Mouse (Mus musculus) left cerebral cortex, postnatal 25 days (tissue): Measurements from ENCODE around the gene Cep295. TPM values are rescaled to one million over a fixed set of nuclear protein-coding genes. Genes with fewer than 3 reads are reported as not detected.
"Not testable (repeated sequence)": the region's sequence is repeated elsewhere in the genome, so short reads cannot be mapped to it uniquely, and the experiment has no call there.

Experiments
- DNase-seq, 2 experiments: peaks; one replicate each; pipeline ENCODE4 v3.0.0; 2022; ENCODE audit warnings: low spot score in 2 of 2, mixed read lengths in 1 of 2
- intact Hi-C: fragments of 180-260 bp; cut with DNase I; formaldehyde crosslinking; loops from one replicate; pipeline ENCODE4 v1.15.1; 2025
- total RNA-seq, 2 experiments: library from RNA; stranded (reverse); gene quantifications; 2 replicates each; pipeline ENCODE4 v1.2.3; 2021

The Cep295 gene
- total RNA-seq, result 10 to 100 TPM; 19.1 to 21.6 TPM

DNA sequence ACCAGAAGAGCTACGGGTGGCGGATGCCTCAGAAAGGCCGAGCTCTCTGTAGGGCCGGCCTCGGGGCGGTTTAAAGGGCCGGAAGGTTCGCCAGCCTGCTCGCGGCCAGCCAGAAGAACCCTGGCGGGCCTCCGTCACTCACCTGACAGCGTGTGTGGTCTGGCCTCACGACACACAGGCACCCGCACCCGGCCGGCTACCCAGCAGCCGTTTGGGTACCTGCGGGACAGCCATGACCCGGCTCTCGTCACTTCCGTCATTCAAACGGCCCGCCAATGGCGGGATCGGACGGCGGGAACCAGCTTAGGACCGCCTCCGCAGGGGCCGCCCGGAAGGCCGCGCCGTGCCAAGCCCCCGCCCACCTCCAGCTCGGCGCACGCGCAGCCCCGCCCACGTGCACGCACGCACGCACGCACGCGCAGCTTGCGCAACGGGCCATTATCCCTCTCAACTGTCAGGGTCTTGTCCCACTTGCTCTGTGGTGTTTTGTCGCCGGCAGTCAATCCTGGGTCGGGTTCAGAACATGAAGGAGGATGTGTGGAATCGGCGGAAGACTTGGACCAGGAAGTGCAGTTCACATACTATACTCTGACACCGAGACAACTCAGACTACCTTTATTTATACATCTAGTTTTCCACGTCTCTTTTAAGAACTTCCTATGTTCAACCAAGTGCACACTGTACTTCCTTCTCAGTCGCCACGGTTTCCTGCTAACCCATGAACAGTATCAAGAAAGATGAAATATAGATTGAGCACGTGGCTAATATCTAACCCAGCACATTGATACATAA, at the start of gene Cep295:
Gene Cep295 (minus strand): TSS at position 305 of the 792 bp plus-strand sequence.
- intact Hi-C loops, result loop anchor here (10.0 kb wide), 1 partner anchor 573 kb away; the partner anchor contains the start of genes Ankrd49 and Mre11a
- peak; percentile 96 to 97 for DNase-seq

DNA sequence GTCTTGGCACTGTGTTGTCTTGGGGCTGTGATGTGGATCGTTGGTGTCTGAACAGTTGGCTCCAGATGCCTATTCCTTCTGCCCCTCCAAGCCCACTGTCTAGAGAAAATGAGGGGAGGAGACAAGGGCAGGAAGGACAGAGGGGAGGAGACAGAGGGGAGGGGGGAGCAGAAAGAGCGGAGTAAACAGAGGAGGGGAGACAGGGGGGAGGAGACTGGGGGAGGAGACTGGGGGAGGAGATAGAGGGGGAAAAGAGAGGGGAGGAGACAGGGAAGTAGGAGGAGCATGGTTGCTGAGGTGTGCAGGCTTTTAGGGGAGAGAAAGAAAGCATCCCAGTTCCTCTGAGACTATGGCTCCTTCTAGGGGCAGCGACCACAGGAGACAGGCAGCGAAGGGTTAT, 40.0 kb upstream of the Cep295 start:
- DNase-seq, result no peak
- intact Hi-C loops, result no loop called here

DNA sequence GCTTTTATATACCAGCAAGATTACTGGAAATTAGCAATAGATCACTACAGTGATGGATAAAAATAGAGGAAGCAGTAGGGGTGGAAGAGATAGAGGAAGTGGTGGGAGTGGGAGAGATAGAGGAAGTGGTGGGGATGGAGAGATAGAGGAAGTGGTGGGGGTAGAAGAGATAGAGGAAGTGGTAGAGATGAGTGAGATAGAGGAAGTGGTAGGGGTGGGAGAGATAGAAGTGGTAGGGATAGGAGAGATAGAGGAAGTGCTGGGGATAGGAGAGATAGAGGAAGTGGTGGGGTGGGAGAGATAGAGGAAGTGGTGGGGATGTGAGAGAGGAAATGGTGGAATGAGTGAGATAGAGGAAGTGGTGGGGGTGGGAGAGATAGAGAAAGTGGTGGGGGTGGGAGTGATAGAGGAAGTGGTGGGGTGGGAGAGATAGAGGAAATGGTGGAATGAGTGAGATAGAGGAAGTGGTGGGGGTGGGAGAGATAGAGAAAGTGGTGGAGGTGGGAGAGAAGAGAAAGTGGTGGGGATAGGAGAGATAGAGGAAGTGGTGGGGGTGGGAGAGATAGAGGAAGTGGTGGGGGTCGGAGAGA, 37.9 kb upstream of the Cep295 start:
- intact Hi-C loops, result no loop called here
- no peak for DNase-seq

DNA sequence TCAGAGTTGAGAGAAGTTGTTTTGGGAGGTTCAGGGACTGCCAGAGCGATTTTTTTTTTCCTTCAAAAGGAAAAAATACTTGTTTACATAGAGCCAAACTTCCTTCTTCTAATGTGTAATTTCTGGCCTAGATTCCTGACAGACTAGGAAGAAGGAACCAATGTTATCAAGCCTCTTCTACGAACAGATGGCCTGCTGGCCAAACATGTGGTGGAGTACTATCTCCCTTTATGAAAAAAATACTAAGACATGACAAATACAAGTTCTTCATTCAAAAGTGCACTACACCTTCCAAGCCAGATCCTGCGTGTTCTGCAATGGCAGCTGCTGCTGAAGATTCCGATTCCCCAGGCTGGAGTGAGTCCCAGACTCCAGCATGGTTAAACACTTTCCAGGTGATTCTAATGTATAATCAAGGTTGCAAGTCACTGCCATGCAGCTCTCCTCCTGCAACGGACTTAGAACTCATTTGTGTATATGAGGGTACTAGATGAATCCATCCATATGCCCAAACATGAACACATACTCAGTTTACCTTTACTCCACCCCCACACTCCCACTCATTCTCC, 29.6 kb upstream of the Cep295 start:
- intact Hi-C loops, result no loop called here

DNA sequence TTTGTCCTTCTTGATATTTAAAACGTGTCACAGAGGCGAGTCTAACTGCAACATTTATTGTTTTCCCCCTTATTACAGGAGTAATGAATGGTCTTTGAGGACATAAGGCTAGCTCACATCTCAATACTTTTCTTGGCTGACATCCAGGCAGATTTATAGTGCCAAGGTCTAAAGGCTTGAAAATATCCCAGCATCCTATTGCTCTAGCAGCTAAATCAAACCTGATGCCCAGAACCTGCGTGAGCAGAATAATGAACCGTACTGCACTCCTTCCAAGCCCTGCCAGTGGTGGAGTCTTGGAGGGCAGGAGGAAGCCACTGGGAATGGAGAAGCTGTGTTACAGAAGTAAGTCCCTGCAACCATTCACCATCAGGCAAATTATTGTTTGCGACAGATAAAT, 26.7 kb upstream of the Cep295 start:
- intact Hi-C loops, result no loop called here
- no peak for DNase-seq

More for the DNA sequence above, 29.6 kb upstream of the Cep295 start:
- DNase-seq, result peak; percentile 2 to 18

DNA sequence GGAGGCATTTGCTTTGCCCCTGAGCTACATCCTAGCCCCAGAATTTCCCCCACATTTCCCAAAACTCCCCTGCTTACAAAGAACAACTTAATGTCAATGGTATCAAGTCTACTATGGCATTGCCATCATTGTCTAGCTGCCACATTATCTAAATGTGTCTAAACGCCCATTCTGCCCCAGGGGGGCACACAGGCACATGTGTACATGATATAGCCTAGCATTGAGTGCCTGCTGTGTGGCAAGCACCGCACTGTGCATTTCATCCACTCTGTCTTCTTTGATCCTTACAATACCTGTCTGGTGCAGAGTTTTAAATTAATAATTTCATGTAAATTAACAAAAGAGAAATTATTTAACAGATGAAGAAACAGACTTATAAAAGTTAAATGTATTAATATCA, 8.7 kb upstream of the Cep295 start:
- intact Hi-C loops, result loop anchor here (1.0 kb wide), 1 partner anchor 315 kb away; no protein-coding TSS in a partner anchor

DNA sequence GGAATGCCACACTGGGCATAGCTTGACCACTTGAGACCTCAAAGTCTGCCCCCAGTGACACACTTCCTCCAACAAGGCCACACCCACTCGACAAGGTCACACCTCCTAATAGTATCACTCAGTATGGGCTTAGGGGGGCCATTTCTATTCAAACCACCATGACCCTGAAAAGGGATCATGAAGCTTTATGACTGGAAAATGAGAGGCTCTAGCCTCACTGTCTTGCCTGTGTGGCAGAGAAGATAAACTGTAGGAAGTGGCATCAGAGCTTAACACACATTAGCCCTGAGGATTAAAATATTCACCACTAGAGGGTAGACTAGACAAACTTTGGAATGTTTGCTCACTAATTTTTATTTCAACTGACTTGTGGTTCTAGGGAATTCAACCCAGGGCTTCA, 8.3 kb upstream of the Cep295 start:
- peak in 1 of 2 experiments; percentile 41 for DNase-seq
- intact Hi-C loops, result loop anchor here (1.0 kb wide), 1 partner anchor 315 kb away; no protein-coding TSS in a partner anchor

More for the DNA sequence above, 8.7 kb upstream of the Cep295 start:
- no peak for DNase-seq

DNA sequence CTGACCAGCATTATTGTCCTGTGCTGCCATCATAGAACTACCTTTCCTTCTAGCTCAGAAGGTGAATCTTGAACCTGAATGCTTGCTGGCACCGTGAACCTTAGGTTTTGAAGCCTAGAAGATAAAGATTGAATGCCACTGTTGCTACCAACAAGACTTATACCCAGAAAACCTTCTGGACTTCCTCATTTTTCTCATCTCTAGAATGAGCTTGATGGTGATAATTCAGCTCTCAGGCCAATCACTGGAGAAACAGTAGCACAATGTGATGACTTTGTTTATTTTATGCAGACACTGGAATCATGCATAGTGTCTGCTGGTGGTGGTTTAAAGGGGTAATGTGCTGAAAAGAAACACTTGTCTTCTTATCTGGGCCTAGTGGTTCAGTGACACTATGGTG, 7.3 kb upstream of the Cep295 start:
- intact Hi-C loops, result loop anchor here (5.0 kb wide), 1 partner anchor 127 kb away; the partner anchor contains the start of gene Smco4
- no peak for DNase-seq

DNA sequence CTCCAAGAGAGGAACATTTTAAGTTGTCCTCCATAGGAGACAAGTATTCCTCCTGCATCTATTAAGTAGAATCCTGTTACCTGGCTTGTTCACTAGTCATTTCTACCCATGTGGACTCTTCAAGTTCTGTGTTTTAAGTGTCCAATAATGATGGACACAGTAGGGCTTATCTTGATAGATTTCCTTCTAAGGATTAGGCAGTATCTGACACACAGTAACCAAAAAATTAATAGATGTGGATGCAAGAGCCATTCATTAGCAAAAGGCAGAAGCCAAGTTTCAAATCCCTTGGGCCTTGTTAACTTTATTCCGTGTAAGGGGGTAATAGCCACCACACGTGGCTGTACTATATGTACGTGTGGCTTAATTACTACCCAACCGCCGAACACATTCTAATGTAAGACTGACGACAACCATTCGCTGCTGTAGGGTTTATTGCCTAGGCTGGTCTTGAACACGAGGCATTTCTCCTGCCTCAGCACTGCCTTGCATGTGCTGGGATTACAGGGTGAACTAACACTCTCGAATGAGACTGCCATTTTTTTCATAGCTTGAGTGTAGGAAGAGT, 588 bp downstream of the Cep295 start:
- intact Hi-C loops, result loop anchor here (10.0 kb wide), 1 partner anchor 572 kb away; the partner anchor contains the start of genes Ankrd49 and Mre11a
- DNase-seq, result no peak

DNA sequence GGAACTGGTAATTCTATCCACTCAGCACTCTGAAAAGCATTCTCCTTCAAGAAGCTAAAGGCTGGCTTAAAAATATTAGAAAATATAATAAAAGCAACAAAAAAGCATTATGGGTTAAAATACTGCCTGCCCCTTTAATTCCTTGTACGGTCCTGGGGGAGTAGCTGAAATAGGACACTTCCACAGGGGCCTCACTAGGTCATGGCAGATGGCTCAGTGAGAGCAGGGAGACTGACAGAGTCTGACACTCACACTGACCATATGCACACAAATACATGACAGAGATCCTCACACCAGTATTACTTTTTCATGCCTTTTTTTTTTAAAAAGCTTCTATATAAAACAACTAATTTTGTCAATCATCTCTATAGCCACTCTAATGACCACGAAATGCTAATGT, 7.7 kb downstream of the Cep295 start:
- intact Hi-C loops, result loop anchor here (10.0 kb wide), 1 partner anchor 565 kb away; the partner anchor contains the start of genes Ankrd49 and Mre11a
- no peak for DNase-seq

DNA sequence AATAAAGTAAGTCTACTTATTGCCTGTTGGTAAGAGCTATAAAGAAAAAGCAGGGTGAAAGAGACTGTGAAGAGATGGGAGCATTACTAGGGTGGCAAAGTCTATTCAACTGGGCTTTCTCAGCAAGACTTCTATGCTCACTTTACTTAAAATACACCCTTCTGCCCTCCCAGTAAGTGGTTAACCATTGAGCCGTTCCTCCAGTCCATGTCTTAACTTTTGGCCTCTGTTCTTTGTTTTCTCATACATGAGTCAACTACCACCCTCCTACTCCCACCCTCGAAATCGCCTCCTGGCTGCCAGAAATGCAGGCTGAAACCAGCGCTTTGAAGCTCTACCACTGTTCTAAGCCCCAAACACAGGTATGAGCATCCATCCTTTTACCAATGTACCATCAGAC, 19.8 kb downstream of the Cep295 start:
- intact Hi-C loops, result no loop called here
- DNase-seq, result no peak

DNA sequence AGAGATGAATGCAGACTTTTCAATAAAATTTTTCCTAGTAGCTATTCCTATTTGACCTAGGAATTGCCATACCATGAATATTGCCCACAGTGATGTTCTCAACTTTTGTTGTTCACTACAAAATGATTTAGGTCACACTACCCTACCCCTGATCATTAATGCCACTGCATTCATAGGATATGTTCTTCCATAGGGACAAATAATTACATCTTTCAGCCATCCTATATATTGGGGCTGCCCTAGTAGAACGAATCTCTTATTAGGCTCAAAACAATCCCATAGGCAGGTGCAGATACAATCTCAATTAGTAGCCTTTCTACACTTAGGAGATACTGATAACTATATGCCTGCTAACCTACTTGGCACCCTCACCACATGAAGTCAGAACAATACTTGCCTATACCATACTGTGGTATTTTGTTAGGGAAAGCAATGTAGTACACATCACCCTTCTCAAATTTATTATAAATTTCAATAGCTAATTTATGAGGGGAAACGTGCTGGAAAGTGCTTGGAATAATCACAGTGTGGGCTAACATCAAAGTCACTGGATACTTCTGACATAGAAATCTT, 39.3 kb downstream of the Cep295 start:
- no peak for DNase-seq
- intact Hi-C loops, result no loop called here

DNA sequence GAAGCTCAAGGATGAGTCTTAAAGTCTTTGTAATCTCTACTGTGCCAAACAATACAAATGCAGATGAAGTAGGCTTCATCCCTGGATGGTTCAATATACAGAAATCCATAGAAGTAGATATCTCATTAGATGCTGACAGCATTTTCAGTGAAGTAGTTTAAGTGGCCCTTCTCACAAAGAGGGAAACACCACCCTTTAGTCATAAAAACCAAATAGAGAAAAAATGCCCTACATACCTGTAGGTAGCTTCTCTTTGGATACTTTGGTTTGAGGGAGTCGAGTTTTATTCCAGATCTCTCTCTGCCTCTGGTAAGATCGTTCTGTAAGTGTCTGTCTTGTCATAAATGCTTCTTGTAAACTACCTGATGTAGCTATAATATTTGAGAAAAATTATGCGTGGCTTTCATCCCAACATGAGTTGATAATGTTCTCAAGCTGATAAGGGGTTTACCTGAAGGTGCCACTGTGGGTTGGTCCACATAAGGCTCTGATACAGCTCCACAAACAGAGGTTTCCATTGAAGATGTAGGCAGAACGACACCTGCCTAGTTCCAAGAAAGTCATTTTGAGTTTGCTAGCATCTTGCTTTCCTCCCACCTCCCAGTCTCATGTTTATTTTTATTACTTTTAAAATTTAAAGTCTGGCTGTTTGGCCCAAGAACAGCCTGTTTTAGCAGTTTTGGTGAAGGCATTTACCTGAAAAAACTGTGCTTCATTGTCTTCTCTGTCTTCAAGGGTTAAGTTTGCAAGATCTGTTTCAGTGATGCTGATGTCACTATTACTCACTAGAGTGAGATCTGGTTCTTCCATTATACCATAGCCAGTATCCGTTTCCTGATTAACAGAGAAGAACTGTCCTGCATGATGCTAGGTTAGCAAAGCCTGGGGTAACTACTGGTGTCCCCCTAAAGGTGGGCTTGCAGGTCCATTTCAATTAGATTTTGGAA, 40.1 kb downstream of the Cep295 start:
- DNase-seq, result no peak
- intact Hi-C loops, result no loop called here

DNA sequence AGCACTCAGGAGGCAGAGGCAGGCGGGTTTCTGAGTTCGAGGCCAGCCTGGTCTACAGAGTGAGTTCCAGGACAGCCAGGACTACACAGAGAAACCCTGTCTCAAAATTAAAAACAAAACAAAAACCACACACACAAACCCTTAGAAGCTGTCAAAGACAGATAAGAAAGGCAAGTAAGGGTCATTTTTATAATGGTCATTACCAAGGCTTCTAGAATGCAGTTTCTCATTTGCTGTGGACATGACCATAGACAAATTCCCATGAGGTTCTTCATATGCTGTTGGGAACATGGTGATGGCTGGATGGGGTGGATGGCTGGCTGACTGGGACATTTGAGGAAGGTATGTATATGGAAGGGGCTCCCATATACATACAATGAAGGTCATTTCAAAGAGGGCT, 41.3 kb downstream of the Cep295 start:
- intact Hi-C loops, DNase-seq: not testable (repeated sequence)

DNA sequence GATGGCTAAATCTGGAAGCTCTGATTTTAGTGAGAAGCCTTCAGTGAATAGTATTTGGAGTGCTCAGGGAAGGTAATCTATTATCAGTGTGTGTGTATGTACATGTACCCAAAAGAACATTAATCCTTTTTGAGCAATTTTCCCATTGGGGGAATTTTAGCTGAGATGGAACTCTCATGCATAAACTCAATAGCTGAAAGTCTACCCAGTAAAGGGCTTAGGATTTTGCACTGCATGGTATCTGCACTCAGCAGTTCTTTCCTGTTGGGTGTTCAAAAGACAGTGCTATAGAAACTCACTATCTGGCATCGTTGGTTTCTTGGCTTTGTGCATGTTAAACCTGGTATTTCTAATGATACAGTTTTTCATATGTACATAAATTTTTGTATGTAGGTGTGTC, 43.0 kb downstream of the Cep295 start:
- intact Hi-C loops, result no loop called here
- no peak for DNase-seq

DNA sequence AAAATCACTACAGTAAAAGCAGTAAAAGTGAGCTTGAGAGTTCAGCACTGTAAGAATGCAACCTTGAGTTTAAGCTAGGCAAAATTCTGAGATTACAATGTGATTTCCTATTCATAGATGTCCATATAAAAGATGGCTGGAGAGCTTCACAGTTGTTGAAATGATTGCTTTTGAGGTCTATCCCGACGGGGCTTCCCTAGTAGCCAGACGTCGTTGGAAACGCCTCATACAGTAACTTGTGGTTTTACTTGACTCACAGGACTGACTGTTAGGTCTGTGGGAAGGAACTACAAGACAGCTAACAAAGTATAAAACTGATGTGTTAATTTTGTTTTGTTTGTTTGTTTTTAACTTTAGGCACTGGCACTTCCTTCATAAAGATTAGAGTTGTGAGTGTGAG, 44.0 kb downstream of the Cep295 start:
- no peak for DNase-seq
- intact Hi-C loops, result no loop called here

DNA sequence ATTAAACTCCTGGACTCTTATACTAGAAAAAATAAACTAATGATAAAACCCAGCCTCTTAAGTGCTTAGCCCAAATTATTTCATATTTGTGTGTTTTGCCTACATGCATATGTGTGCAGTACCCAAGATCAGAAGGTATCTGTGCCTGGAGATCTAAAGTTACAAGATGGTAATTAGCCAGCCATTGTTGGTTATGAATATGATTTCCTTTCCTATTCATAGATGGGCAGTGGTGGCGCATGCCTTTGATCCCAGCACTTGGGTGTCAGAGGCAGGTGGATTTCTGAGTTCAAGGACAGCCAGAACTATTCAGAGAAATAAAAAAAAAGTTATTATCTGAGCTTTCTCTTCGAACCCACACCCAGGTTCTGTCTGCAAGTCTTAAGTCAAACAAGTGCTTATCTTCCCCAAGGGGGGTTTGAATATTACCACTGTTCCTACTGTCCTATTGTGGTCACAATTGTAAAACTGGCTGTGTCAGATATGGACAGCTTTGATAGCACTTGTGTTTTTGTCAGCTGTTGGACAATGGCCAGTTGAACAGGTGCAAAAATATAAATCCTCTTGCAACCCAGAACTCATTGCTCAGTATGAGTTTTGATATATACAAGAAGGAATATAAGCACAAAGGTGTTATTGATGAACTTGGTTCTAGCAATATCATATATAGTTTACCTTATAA, 45.4 kb downstream of the Cep295 start:
- no peak for DNase-seq
- intact Hi-C loops, result no loop called here

DNA sequence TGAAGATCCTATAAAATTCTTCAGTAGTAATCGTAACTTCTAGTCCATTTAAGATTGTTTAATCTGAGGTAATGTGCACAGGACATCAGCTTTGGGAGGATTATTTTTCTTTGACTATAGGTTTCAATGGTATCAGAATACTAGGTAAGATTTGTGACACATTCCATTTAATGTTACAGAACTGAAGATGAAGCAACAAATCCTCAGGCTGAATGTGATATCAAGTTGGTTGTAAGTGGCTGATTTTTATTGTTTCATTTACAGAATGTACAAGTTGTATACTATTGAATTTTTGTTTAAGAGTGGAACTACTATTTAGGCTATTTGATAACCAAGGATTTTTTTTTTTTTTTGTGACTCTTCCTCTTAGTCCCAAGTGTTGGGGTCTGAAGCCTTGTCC, 47.4 kb downstream of the Cep295 start:
- intact Hi-C loops, result no loop called here
- DNase-seq, result no peak
